Mouse (Mus musculus): Measurements from ENCODE around the gene Spty2d1.
A peak's percentile ranks its signal among the peaks of the same experiment; 100 is the strongest.

- TF ChIP-seq CTCF (IDR thresholded peaks at IDR 0.05; ENCODE audit: low read depth) = peak; percentile 89
- TF ChIP-seq EP300 (IDR thresholded peaks at IDR 0.05; ENCODE audit: low read depth) = no peak
These were observed 45.2 kb downstream of the Spty2d1 start for GRCm38 (mm10) chr7:46962806-46963618.
